Mouse (Mus musculus) erythroblast, embryonic 14.5 days (primary cell): ENCODE results near the gene Icmt. TPM values are rescaled to one million over a fixed set of nuclear protein-coding genes. Genes with fewer than 3 reads are reported as not detected.

Source experiments
- H3K27me3 ChIP-seq: 2 replicates; pipeline ENCODE4 v1.6.1; 2012; ENCODE audit warnings: inconsistent platforms; ENCODE audit not compliant: control insufficient read depth
- H3K36me3 ChIP-seq: 2 replicates; pipeline ENCODE4 v1.6.1; 2012; ENCODE audit warnings: mild to moderate bottlenecking, inconsistent platforms; ENCODE audit not compliant: control insufficient read depth
- H3K4me1 ChIP-seq: 2 replicates; pipeline ENCODE4 v1.6.1; 2012; ENCODE audit warnings: inconsistent platforms; ENCODE audit not compliant: control insufficient read depth
- H3K4me3 ChIP-seq: replicated peaks from 2 replicates; pipeline ENCODE3; 2012; ENCODE audit warnings: moderate library complexity, mild to moderate bottlenecking, inconsistent platforms
- H3K9me3 ChIP-seq: 2 replicates; pipeline ENCODE4 v1.6.1; 2012; ENCODE audit warnings: low read length, inconsistent platforms, mixed read lengths; ENCODE audit not compliant: control insufficient read depth
- GATA1 ChIP-seq: IDR thresholded peaks from 2 replicates; pipeline ENCODE4 v1.6.1; 2012; ENCODE audit warnings: low read length, inconsistent platforms, mixed read lengths
- TAL1 ChIP-seq: IDR thresholded peaks from 3 replicates; pipeline ENCODE4 v1.6.1; 2012; ENCODE audit warnings: low read length, inconsistent platforms, mixed read lengths
- polyA plus RNA-seq: library from polyadenylated mRNA; stranded (reverse); fragments of >175 nt; gene quantifications from 2 replicates; pipeline ENCODE4 v1.2.3, GENCODE M21; 2012

The Icmt gene
- polyA plus RNA-seq, 1 experiment, result 1.6 TPM

GRCm38 (mm10) chr4:152338419-152339292, 41.6 kb downstream of the Icmt start, which contains the start of gene Chd5:
Gene Chd5, plus strand, starts transcription at chr4:152338651.
- H3K9me3 ChIP-seq, result no peaks in the 10 kb centered on the region
- TF ChIP-seq TAL1 (no peak), GATA1 (no peak)

DNA sequence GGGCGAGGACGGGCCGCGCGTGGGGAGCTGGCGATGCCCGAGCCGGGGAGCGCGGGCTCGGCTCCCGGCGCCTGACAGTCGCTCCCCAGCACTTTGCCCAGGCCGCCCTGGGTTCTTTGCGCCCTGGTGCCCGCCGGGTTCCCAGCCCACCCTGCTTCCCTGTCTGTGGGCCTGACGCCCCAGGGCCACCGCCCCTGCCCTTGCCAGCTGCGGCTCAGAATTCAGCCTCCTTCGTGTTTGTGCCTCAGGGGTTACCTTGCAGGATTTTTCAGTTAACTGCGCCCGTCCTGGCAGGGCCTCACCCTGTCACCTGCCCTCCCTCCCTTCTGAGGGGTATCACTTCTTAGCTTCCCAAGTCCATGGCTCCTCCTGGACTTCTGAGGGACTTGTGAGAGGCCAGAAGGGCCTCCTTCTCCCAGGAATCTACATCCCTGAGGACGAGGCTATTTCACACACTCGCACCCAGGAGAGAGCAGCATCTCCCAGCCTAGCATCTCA, 42.3 kb downstream of the Icmt start:
- no peak overlapping the region for H3K4me3 ChIP-seq
- peaks cover 16% of the 10 kb centered on the region for H3K36me3 ChIP-seq
- no peaks in the 10 kb centered on the region for H3K9me3 ChIP-seq
- peaks cover 4% of the 10 kb centered on the region for H3K4me1 ChIP-seq
- H3K27me3 ChIP-seq, result peaks cover 68% of the 10 kb centered on the region
- TF ChIP-seq GATA1 (no peak), TAL1 (no peak)

More at GRCm38 (mm10) chr4:152338419-152339292, 41.6 kb downstream of the Icmt start, which contains the start of gene Chd5:
- Histone ChIP-seq H3K4me3 (no peak within 1 kb of the TSS), H3K4me1 (peaks cover 4% of the 10 kb centered on the region), H3K36me3 (peaks cover 23% of the 10 kb centered on the region), H3K27me3 (peaks cover 63% of the 10 kb centered on the region)

DNA sequence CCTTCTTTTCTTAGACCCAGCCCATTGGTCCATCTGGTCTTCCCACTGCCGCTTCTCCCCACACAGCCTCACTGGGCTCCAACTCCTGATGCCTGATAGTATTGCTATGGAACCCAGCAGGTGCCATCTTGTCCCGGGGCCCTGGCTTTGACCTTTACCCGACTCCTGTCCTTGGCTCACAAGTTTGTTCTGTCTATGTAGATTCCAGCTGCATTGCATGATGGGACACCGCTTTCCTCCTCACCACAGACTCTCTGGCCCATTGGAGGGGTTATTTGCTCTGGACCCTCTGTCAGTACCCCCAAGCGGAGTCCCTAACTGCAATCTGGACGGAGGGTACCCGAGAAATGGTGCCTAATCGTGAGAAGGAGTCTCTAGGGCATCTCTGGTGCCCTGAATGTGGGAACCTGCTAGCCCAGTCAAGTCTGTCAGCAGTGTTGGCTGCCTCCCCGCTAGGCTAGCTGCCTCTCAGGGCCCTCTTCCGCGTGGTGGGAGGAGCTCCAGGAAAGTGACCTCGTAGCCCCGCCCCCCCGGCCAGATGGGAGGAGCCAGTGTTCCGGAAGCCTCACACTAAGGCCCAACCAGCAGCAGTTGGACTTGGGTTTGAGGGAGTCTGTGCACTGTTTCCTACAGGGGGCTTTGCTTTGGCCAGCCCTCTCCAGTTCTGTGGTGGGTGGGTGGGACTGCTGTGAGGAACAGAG, 43.7 kb downstream of the Icmt start:
- Histone ChIP-seq H3K9me3 (no peaks in the 10 kb centered on the region), H3K4me1 (peaks cover 7% of the 10 kb centered on the region), H3K36me3 (peaks cover 4% of the 10 kb centered on the region), H3K27me3 (peaks cover 72% of the 10 kb centered on the region), H3K4me3 (no peak overlapping the region)
- no peak for TF ChIP-seq TAL1

DNA sequence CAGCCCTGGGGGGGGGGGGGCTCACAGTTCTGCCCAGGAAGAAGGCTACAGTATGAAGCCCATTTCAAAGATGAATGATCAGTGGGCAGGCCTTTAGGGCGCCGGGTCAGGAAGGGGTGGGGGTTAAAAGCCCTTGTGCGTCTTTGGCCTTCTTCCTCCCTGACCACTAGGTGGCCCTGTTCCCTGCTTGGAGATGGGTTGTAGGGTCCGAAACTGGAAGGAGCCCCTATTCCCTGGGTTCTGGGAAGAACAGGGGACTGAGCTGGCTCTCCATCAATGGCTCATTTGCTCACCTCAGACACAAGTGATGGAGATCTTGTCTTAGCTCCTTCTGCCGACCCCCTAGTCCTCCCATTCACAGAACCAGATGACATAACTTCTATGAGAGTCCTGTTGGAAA, 46.3 kb downstream of the Icmt start:
- Histone ChIP-seq H3K4me3 (no peak overlapping the region), H3K9me3 (no peaks in the 10 kb centered on the region), H3K36me3 (no peaks in the 10 kb centered on the region), H3K27me3 (peaks cover 52% of the 10 kb centered on the region), H3K4me1 (peaks cover 7% of the 10 kb centered on the region)
- TF ChIP-seq GATA1 (no peak), TAL1 (no peak)

DNA sequence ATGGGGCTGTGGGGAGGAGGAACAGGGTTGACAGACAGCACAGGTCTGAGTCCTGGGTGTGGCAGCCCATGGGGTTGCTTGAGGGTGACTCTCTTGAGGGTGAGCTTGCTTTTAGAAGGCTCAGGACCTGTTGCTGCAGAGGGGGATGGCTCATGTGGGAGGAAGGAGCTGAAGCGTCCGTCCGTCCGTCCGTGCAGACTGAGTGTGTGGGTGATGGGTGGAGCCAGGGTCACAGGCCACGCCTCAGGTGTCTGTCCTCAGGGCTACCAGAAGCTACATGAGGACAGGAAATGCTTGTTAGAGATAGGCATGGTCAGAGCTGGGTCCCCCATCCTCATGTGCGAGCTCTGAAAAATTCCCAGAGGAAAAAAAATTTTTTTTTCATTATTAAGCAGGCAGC, 47.6 kb downstream of the Icmt start:
- peaks cover 49% of the 10 kb centered on the region for H3K27me3 ChIP-seq
- peaks cover 7% of the 10 kb centered on the region for H3K4me1 ChIP-seq
- H3K4me3 ChIP-seq, result no peak overlapping the region
- TF ChIP-seq GATA1, result no peak
- TF ChIP-seq TAL1, result no peak
- no peaks in the 10 kb centered on the region for H3K9me3 ChIP-seq
- H3K36me3 ChIP-seq, result no peaks in the 10 kb centered on the region

DNA sequence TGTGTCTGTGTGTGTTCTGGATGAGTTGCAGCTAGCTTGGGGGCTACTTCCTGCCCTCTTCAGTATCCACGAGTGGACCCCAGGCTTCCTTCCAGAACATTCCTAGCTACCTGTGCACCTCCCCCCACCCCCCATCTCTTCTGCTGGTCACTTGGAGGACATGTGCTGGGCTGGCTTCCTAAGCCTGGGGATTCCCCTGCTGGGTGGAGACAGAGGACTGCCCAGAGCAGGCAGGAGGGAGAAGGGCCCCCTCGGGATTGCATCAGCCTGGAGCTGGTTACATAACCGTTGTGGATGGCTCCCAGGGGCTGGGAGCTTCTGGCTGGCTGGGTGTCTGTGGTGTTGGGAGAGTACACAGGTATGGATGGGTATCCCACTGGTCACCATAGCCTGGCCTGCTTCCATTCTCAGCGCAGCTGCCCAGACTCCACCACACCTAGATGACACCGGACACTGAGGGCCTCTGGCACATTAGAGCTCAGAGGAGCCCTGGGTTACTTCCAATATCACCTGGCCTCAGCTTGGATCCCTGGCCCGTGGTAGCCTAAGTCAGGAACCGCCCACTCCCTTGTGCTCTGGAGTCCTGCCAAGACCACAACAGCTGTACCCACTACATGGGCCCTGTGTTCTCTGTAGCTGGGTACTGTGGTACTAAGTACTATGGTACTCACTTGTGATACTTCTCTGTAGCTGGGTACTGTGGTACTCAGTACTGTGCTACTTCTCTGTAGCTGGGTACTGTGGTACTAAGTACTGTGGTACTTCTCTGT, 48.3 kb downstream of the Icmt start:
- Histone ChIP-seq H3K27me3 (peaks cover 46% of the 10 kb centered on the region), H3K9me3 (no peaks in the 10 kb centered on the region), H3K4me3 (no peak overlapping the region), H3K4me1 (peaks cover 7% of the 10 kb centered on the region), H3K36me3 (no peaks in the 10 kb centered on the region)
- TF ChIP-seq GATA1 (no peak), TAL1 (no peak)

DNA sequence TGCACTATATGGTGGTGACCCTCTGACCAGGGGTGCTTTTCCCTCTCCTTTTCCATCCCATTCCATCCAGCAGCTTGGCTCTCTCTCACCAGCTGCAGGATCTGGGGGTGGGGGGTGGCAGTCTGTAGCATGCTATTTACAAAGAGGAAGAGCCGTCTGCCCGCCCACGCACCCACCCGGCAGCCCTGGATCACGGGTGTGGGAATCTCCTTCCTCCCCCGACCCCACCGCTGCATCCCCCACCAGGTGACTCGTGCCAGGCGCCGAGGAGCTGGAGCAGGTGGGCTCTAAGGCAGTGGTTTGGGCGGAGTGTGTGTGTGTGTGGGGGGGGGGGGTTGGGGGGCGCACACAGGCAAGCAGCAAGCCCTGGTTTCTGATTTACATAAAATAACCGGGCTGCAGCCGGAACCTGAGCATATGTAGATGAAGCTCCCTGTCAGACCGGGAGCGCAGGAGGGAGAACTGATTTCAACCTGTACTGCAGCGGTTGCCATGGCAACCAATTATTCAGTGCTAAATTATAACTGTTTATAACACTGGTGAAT, 52.9 kb downstream of the Icmt start:
- Histone ChIP-seq H3K4me1 (no peaks in the 10 kb centered on the region), H3K9me3 (no peaks in the 10 kb centered on the region), H3K36me3 (no peaks in the 10 kb centered on the region), H3K27me3 (peaks cover 29% of the 10 kb centered on the region), H3K4me3 (no peak overlapping the region)
- TF ChIP-seq TAL1 (no peak), GATA1 (no peak)

DNA sequence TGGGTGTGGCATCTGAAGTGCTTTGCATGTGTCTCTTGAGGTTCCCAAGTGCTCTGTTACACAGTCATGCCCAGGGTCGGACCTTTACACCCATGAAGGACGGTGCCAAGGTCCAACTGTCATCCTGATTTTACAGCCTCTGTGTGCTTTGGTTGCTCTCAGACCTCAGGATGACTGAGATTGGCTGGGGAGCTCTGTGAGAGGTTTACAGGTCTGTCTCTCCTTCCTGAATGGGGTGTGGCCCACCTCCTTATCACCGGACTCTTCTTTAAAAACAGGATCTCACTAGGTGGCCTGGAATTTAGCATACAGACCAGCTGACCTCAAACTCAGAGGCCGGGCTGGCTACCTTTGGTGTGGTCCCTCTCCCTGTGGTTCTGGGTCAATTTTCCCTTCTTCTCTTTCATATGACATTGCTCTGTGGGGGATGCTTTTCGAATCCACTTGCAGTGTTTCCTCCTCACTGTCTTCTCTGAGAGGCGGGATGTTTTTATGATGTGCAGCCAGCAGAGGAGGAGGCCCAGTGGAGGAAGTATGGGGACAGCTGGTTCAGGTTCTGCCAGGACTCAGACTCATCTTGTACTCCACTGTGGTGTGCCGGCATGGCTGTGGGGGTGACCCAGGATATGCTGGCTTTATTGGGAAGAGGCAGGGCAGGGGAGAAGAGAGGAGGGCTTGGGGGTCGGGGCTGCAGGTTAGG, 53.8 kb downstream of the Icmt start:
- no peak for TF ChIP-seq TAL1
- no peak for TF ChIP-seq GATA1
- Histone ChIP-seq H3K36me3 (no peaks in the 10 kb centered on the region), H3K4me1 (no peaks in the 10 kb centered on the region), H3K4me3 (no peak overlapping the region), H3K9me3 (no peaks in the 10 kb centered on the region), H3K27me3 (peaks cover 29% of the 10 kb centered on the region)
